Mouse (Mus musculus): Measurements from ENCODE around the gene Gm5089.
"Not testable (repeated sequence)": the region's sequence is repeated elsewhere in the genome, so short reads cannot be mapped to it uniquely, and the experiment has no call there.

DNA sequence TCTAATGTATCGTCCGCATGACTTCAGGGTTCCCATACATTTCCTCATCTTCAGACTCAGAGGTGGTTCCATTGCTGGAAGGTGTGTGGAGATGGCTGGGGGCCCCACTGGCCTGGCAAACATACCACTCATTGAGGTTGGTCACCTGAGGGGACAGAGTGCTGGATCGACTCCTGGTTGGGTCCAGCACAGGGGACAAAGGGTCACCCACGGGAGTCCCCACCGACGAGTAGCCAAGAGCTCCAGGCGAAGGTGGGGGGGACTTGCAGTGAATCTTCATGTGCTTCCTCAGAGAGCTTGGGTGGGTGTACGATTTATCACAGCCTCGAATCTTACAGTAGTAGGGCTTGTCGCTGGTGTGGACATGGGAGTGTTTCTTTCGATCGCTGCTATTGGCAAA is 8.4 kb upstream of the Gm5089 start:
- not testable (repeated sequence) for TF ChIP-seq CTCF (IDR thresholded peaks at IDR 0.05; ENCODE audit: borderline replicate concordance, insufficient read depth, low read length); POLR2A (IDR thresholded peaks at IDR 0.05; ENCODE audit: low read depth, low read length)

Data from embryonic fibroblast, embryonic 13.5 days (primary cell).